In the genomic region with DNA sequence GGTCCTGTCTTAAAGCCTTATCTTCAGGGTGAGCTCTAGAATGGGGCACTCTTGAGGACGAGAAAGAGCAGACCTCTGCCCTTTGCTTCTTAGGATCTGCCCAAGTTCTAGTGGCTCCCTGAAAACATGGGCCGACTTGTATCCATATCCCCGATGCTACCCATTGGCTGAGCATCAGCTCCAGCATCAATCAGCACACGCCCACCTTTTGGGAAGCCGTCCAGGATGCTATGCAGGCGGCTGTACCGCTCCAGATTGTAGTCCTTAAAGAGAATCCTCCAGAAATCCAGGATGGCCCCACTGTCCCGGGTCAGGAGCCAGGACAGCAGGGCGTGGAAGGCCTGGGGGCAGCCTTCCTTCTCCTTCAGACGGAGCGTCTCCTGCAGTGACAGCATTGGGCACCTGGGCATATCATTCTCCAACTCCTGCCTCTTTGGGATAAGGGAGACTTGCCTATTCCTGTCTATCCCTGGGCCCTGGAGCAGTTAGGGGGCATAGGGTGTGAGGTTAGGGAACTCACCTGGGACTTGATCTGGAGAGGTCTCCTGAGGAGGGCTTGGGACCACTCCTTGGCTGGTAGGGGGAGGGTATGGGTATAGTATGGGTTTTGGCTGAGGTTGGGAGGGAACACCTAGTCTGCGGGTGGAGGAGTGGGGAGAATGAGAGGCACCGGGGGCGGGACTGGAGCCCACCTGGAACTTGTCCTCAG, we compare ENCODE assay signal across 8 mouse cellular contexts. TPM values are rescaled to one million over a fixed set of nuclear protein-coding genes. Genes with fewer than 3 reads are reported as not detected.
A peak's percentile ranks its signal among the peaks of the same experiment; 100 is the strongest.
DNase-seq lines count a peak whose midpoint lies in the region; ATAC-seq and TF ChIP-seq lines count a peak whose summit lies in the region.

No protein-coding gene starts in this region.

- H3K27ac ChIP-seq in hindbrain, embryonic 16.5 days (ENCODE audit: low read depth, low read length): no peak overlapping the region

- H3K27me3 ChIP-seq in E14TG2a.4 (ENCODE audit: insufficient read depth, low read length): 0 out of 2 replicates have a peak, but pooled peaks cover 3% of the 10 kb centered on the region
- no peaks in the 10 kb centered on the region for H3K27me3 ChIP-seq in hindbrain, embryonic 16.5 days (replicated peaks; ENCODE audit: control insufficient read depth, insufficient read depth, low read length)

- no peak for DNase-seq in frontal cortex, postnatal 25 days (ENCODE audit: low spot score in 2 of 2)
- DNase-seq in cerebellum, postnatal 14 days: no peak
- DNase-seq in B cell, adult 2 months: no peak
- DNase-seq in spleen, postnatal 36 days (ENCODE audit: low spot score in 2 of 2): no peak

- peak; percentile 64; the same call in 1 of the 2 replicates for ATAC-seq in frontal cortex, adult (ENCODE audit: low TSS enrichment)
- ATAC-seq in hindbrain, embryonic 16.5 days: peak; percentile 40; the same call in 1 of the 2 replicates
- ATAC-seq in megakaryocyte-erythroid progenitor cell, adult 5-6 weeks (replicated peaks; ENCODE audit: low FRiP score, low TSS enrichment, poor library complexity, severe bottlenecking): 0 out of 2 replicates have a peak, but pooled peaks have one; percentile 4

- peak overlapping the region; percentile 50; the same call in 1 of the 2 replicates for H3K9ac ChIP-seq in hindbrain, embryonic 16.5 days (ENCODE audit: low read depth, low read length)

- no peak for TF ChIP-seq CTCF in E14TG2a.4 (conservative IDR thresholded peaks at IDR 0.05; ENCODE audit: low read length)

- H3K4me1 ChIP-seq in E14TG2a.4 (replicated peaks; ENCODE audit: low read depth, low read length): peaks cover 92% of the 10 kb centered on the region
- H3K4me1 ChIP-seq in hindbrain, embryonic 16.5 days (ENCODE audit: control insufficient read depth, insufficient read depth, low read depth, low read length): peaks cover 4% of the 10 kb centered on the region

- H3K4me2 ChIP-seq in hindbrain, embryonic 16.5 days (ENCODE audit: low read length): peak overlapping the region; percentile 60

- 60% methylated on average over 14 of the region's 14 CpGs for WGBS in hindbrain, embryonic 16.5 days

- peak overlapping the region; percentile 76 for H3K4me3 ChIP-seq in E14TG2a.4 (replicated peaks; ENCODE audit: low read length)
- peak overlapping the region; percentile 33 for H3K4me3 ChIP-seq in hindbrain, embryonic 16.5 days (ENCODE audit: low read length)

- H3K36me3 ChIP-seq in E14TG2a.4 (ENCODE audit: insufficient read depth, low read length): peaks cover 22% of the 10 kb centered on the region
- no peaks in the 10 kb centered on the region for H3K36me3 ChIP-seq in hindbrain, embryonic 16.5 days (ENCODE audit: control insufficient read depth, insufficient read depth, low read length)

- no peaks in the 10 kb centered on the region for H3K9me3 ChIP-seq in E14TG2a.4 (ENCODE audit: low read length)
- no peaks in the 10 kb centered on the region for H3K9me3 ChIP-seq in hindbrain, embryonic 16.5 days (ENCODE audit: control insufficient read depth, low read length)

RNA-seq across cellular contexts. Expression of a gene that starts 0.6 kb away (rescaled TPM):
- polyA plus RNA-seq in hindbrain, embryonic 16.5 days (2015; fragmentation: Nextera tagmentation; extraction: Ambion mirVana): 0.06 TPM in 1 of 2 replicates, not detected in the other
- total RNA-seq in megakaryocyte-erythroid progenitor cell, adult 5-6 weeks (2014; fragmentation: Nextera tagmentation): not detected in 2 replicates
- not detected in 2 replicates for total RNA-seq in megakaryocyte-erythroid progenitor cell, adult 5-6 weeks (2017)

RNA-seq across cellular contexts. Expression of a gene that starts 1.1 kb away (rescaled TPM):
- polyA plus RNA-seq in hindbrain, embryonic 16.5 days (2015; fragmentation: Nextera tagmentation; extraction: Ambion mirVana): not detected in 2 replicates
- not detected in 2 replicates for total RNA-seq in megakaryocyte-erythroid progenitor cell, adult 5-6 weeks (2014; fragmentation: Nextera tagmentation)
- not detected in 2 replicates for total RNA-seq in megakaryocyte-erythroid progenitor cell, adult 5-6 weeks (2017)

RNA-seq across cellular contexts. Expression of a gene that starts 26.3 kb away (rescaled TPM):
- polyA plus RNA-seq in hindbrain, embryonic 16.5 days (2015; fragmentation: Nextera tagmentation; extraction: Ambion mirVana): 0.94 and 1.2 TPM in 2 replicates
- total RNA-seq in megakaryocyte-erythroid progenitor cell, adult 5-6 weeks (2014; fragmentation: Nextera tagmentation): 0.37 and 4.9 TPM in 2 replicates
- 0.57 and 1.4 TPM in 2 replicates for total RNA-seq in megakaryocyte-erythroid progenitor cell, adult 5-6 weeks (2017)

RNA-seq across cellular contexts. Expression of a gene that starts 33.0 kb away (rescaled TPM):
- polyA plus RNA-seq in hindbrain, embryonic 16.5 days (2015; fragmentation: Nextera tagmentation; extraction: Ambion mirVana): 140 and 145 TPM in 2 replicates
- 40.4 and 44.0 TPM in 2 replicates for total RNA-seq in megakaryocyte-erythroid progenitor cell, adult 5-6 weeks (2014; fragmentation: Nextera tagmentation)
- 26.4 and 51.9 TPM in 2 replicates for total RNA-seq in megakaryocyte-erythroid progenitor cell, adult 5-6 weeks (2017)

Comparison
In these comparisons a context has a peak if more than half of its experiments do, and no peak if none do; other contexts are left out.
1. ATAC-seq: peak in every context shown above with its lines; median percentile 64 in frontal cortex, adult; 40 in hindbrain, embryonic 16.5 days; 4 in megakaryocyte-erythroid progenitor cell, adult 5-6 weeks.